Mouse (Mus musculus) kidney, embryonic 16.5 days (tissue): Measurements from ENCODE around the gene BC017158. TPM values are rescaled to one million over a fixed set of nuclear protein-coding genes. Genes with fewer than 3 reads are reported as not detected.
A peak's percentile ranks its signal among the peaks of the same experiment; 100 is the strongest.

Experiments
- ATAC-seq: fragments of 200-750 bp; cut with Nextera tagmentation; 2 replicates; pipeline ENCODE4 v1.8.0; 2017; ENCODE audit warnings: moderate TSS enrichment; ENCODE audit not compliant: low FRiP score, low TSS enrichment
- H3K27ac ChIP-seq: fragments of 300-500 bp; sonication (generic); 2 replicates; pipeline ENCODE4 v1.5.1; 2014; ENCODE audit warnings: low read length
- H3K27me3 ChIP-seq: fragments of 300-500 bp; sonication (generic); 2 replicates; pipeline ENCODE4 v1.6.1; 2014; ENCODE audit warnings: low read length, control low read depth, mixed read lengths; ENCODE audit not compliant: insufficient read depth
- H3K36me3 ChIP-seq: fragments of 300-500 bp; sonication (generic); 2 replicates; pipeline ENCODE4 v1.6.1; 2014; ENCODE audit warnings: low read length, control low read depth, mixed read lengths; ENCODE audit not compliant: insufficient read depth
- H3K4me1 ChIP-seq: fragments of 300-500 bp; sonication (generic); 2 replicates; pipeline ENCODE4 v1.6.1; 2014; ENCODE audit warnings: low read length, control low read depth, mixed read lengths; ENCODE audit not compliant: insufficient read depth
- H3K4me2 ChIP-seq: fragments of 300-500 bp; sonication (generic); replicated peaks from 2 replicates; pipeline ENCODE4 v1.6.1; 2014; ENCODE audit warnings: low read depth, low read length
- H3K4me3 ChIP-seq: fragments of 300-500 bp; sonication (generic); 2 replicates; pipeline ENCODE4 v1.5.1; 2014; ENCODE audit warnings: mild to moderate bottlenecking, low read length
- H3K9ac ChIP-seq: fragments of 300-500 bp; sonication (generic); replicated peaks from 2 replicates; pipeline ENCODE4 v1.6.1; 2014; ENCODE audit warnings: low read length
- H3K9me3 ChIP-seq: fragments of 300-500 bp; sonication (generic); 2 replicates; pipeline ENCODE4 v1.6.1; 2016; ENCODE audit warnings: low read length, control low read depth
- WGBS: fragments of 180-500 bp; shearing (Covaris S2); extraction: QIAGEN DNeasy Blood & Tissue Kit; methylation state at CpG from one replicate; pipeline ENCODE4 v1.1.7; 2014; 5-methylcytosine and 5-hydroxymethylcytosine counted together
- polyA plus RNA-seq: library from polyadenylated mRNA; unstranded; fragments of >200 nt; fragmentation: Nextera tagmentation; extraction: Ambion mirVana; gene quantifications from 2 replicates; pipeline ENCODE4 v1.2.1, GENCODE M21; 2015

BC017158 gene
- polyA plus RNA-seq, 1 experiment from 2014 or later = 34.2 TPM

DNA sequence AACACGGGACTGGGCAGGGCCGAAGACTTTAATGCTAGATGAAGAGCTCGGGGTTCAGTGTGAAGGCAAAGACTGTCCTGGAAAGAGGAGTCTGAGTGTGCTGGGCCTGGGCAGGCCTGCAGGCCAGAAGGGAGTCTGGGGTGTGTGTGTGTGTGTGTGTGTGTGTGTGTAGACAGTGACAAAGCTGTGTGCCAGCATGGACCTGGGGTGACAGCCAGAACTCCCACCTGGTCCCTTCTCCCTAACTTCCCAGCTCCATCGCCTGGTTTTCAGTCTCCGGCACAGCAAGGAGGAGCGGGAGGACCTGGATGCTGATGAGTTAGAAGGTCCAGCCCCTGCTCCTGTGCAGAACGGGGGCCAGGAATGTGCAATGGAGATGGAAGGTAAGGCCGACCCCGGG is 26.5 kb downstream of the BC017158 start:
- Histone ChIP-seq H3K36me3 (peaks cover 47% of the 10 kb centered on the region), H3K9me3 (no peaks in the 10 kb centered on the region), H3K4me3 (no peak overlapping the region), H3K27me3 (no peaks in the 10 kb centered on the region), H3K4me2 (no peak overlapping the region), H3K27ac (no peak overlapping the region), H3K9ac (no peak overlapping the region), H3K4me1 (no peaks in the 10 kb centered on the region)
- WGBS = 97% methylated on average over 9 of the region's 9 CpGs
- ATAC-seq = no peak

DNA sequence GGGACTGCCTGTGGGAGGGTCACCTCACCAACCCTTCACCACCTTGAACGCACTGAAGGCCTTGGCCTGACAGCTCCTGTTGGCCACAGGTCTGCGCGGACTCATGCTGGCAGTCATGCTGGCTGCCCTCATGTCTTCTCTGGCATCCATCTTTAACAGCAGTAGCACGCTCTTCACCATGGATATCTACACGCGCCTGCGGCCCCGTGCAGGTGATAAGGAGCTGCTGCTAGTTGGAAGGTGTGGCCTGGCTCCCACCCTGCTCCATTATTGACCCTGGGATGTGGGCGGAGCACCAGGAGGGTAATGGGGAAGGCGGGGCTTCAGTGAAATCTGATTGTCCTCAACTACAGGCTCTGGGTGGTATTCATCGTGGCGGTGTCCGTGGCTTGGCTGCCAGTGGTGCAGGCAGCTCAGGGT is 27.5 kb downstream of the BC017158 start:
- no peak overlapping the region for H3K27ac ChIP-seq
- H3K9ac ChIP-seq = no peak overlapping the region
- H3K4me1 ChIP-seq = no peaks in the 10 kb centered on the region
- ATAC-seq = no peak
- WGBS = 55% methylated on average over 13 of the region's 13 CpGs
- H3K9me3 ChIP-seq = no peaks in the 10 kb centered on the region
- H3K36me3 ChIP-seq = peaks cover 37% of the 10 kb centered on the region
- no peak overlapping the region for H3K4me2 ChIP-seq
- H3K4me3 ChIP-seq = no peak overlapping the region
- no peaks in the 10 kb centered on the region for H3K27me3 ChIP-seq

DNA sequence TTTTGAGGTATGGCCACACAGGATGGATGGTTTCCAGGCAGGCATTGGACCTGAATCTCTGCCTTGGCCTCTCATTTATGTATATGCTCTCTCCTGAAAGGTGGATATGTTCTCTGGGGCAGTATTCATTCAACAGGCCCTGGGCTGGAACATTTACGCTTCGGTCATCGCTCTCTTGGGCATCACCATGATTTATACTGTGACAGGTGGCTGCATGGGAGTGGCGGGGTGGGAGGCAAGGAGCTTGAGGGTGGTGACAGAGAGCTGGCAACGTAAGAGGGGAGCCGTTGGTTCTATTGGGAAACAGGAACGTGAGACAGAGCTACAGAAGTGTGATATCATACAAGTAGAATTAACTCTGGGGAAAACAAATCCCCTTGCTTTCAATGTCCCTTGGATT is 30.2 kb downstream of the BC017158 start:
- no peak overlapping the region for H3K27ac ChIP-seq
- H3K4me2 ChIP-seq = no peak overlapping the region
- H3K4me1 ChIP-seq = no peaks in the 10 kb centered on the region
- H3K9me3 ChIP-seq = no peaks in the 10 kb centered on the region
- H3K27me3 ChIP-seq = no peaks in the 10 kb centered on the region
- peaks cover 13% of the 10 kb centered on the region for H3K36me3 ChIP-seq
- WGBS = 34% methylated on average over 7 of the region's 7 CpGs
- H3K4me3 ChIP-seq = no peak overlapping the region
- H3K9ac ChIP-seq = no peak overlapping the region
- no peak for ATAC-seq

DNA sequence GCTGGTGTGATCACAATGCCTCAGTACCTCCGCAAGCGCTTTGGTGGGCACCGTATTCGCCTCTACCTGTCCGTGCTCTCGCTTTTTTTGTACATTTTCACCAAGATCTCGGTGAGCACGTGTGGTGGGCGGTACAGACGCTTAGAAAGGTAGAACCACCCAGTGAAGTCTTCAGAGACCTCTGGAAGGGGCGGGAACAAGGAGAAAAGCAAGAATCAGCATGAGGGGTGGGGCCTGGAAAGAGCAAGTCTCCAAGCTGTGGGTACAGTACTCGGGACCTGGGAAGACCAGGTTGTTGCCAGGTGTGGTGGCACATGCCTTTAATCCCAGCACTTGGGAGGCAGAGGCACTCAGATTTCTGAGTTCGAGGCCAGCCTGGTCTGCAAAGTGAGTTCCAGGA is 30.6 kb downstream of the BC017158 start:
- WGBS = 69% methylated on average over 13 of the region's 13 CpGs
- Histone ChIP-seq H3K9ac (no peak overlapping the region), H3K27ac (no peak overlapping the region), H3K36me3 (peaks cover 12% of the 10 kb centered on the region), H3K4me2 (no peak overlapping the region), H3K9me3 (no peaks in the 10 kb centered on the region), H3K4me3 (no peak overlapping the region), H3K4me1 (no peaks in the 10 kb centered on the region), H3K27me3 (no peaks in the 10 kb centered on the region)
- ATAC-seq = no peak

DNA sequence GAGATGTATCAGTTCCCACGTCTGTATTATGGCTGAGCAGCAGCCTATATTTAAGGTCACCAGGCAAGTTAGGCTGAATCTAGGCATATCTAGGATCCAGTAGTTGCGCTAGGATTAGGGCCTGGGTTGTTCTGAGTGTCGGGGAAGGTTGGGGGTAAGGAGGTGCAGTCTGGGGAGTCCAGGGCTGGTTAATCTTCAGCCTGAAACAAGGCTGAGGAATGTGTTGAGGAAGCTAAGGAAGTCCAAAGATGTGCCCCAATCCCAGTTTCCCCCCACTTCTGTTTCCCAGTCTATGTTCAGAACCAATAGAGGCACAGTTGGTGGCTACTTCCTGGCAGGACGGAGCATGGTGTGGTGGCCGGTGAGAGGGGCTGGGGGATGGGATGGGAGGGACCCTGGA is 31.9 kb downstream of the BC017158 start:
- Histone ChIP-seq H3K36me3 (no peaks in the 10 kb centered on the region), H3K9ac (no peak overlapping the region), H3K27ac (no peak overlapping the region), H3K9me3 (no peaks in the 10 kb centered on the region), H3K4me1 (no peaks in the 10 kb centered on the region), H3K4me3 (no peak overlapping the region), H3K27me3 (no peaks in the 10 kb centered on the region), H3K4me2 (no peak overlapping the region)
- WGBS = 80% methylated on average over 5 of the region's 5 CpGs
- no peak for ATAC-seq

DNA sequence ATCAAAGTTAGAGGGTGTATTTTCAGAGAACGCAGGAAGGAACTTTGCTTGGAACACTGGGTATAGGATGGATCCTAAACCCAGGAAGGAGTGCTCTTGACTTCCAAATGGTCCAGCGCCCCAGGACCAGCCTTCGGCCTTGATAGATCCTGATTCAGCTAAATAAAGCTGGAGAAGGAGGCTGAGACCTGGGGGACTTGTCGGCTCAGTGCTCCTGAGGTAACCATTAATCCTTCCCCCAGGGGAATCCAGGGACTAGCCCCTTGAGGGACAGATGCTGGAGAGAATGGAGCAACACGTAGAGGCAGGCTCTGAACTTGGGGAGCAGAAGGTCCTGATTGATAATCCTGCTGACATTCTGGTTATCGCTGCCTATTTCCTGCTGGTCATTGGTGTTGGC is 32.6 kb downstream of the BC017158 start, which contains the start of gene Slc5a2:
Slc5a2 (plus strand) TSS at position 247 of the 400 bp plus-strand sequence.
- H3K9me3 ChIP-seq = no peaks in the 10 kb centered on the region
- no peak for ATAC-seq
- H3K27me3 ChIP-seq = no peaks in the 10 kb centered on the region
- H3K36me3 ChIP-seq = no peaks in the 10 kb centered on the region
- 0 out of 2 replicates have a peak within 1 kb of the TSS, but pooled peaks have one; percentile 5 for H3K9ac ChIP-seq
- no peak within 1 kb of the TSS for H3K27ac ChIP-seq
- no peaks in the 10 kb centered on the region for H3K4me1 ChIP-seq
- WGBS = 70% methylated on average over 6 of the region's 6 CpGs
- no peak within 1 kb of the TSS for H3K4me2 ChIP-seq
- H3K4me3 ChIP-seq = no peak within 1 kb of the TSS

DNA sequence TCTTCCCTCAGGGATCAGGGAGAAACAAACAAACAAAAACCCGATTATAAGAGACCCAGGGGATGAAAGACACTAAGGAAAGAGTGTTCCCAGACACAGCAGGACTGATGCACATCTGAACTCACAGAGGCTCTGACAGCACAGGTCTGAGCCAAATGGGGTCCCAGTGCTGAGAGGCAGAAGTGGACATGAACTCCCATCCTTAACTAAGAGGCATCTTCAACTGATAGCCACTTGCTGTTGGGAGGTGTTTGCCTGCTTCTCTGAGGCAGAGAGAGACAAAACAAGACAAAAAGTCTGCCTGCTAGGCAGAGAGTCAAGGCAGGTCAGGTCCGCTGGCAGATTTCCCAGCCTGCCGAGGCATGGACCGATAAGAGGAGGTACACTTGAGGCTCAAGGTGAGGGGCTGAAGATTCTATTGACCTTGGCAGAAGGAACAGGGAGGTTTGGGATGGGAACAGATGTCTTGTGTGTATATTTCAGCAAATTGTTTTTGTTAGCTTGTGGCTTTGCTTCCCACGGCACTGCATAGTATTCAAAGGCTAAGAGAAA is 41.1 kb downstream of the BC017158 start:
- 43% methylated on average over 5 of the region's 5 CpGs for WGBS
- no peak overlapping the region for H3K4me2 ChIP-seq
- no peak for ATAC-seq

DNA sequence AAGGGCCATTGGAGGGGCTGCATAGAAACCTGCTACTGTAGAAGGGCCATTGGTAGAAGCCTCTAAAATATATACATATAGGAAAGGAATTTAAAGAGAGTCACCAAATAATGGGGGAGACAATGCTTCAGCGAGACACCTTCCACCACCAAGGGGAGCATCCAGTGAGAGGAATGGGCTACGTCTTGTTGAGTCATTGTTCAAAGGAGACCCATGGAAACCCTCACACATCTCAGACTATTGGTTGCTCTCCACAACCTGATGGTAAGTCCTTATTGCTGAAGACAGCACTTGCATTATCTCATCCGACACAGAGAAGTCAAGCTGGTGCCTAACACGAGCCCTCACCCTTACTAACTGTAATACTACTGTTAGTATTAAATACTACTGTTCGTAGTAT is 42.2 kb downstream of the BC017158 start:
- WGBS = 91% methylated on average over 5 of the region's 5 CpGs
- H3K9me3 ChIP-seq = no peaks in the 10 kb centered on the region
- H3K4me1 ChIP-seq = peaks cover 13% of the 10 kb centered on the region
- no peak overlapping the region for H3K4me3 ChIP-seq
- no peak overlapping the region for H3K9ac ChIP-seq
- no peak for ATAC-seq
- no peaks in the 10 kb centered on the region; the same call in 1 of the 2 replicates for H3K36me3 ChIP-seq
- no peak overlapping the region for H3K27ac ChIP-seq
- no peaks in the 10 kb centered on the region for H3K27me3 ChIP-seq
- H3K4me2 ChIP-seq = no peak overlapping the region

More for the DNA sequence above, 41.1 kb downstream of the BC017158 start:
- Histone ChIP-seq H3K27me3 (no peaks in the 10 kb centered on the region), H3K9ac (no peak overlapping the region), H3K4me3 (no peak overlapping the region), H3K27ac (no peak overlapping the region), H3K36me3 (no peaks in the 10 kb centered on the region; the same call in 1 of the 2 replicates), H3K4me1 (peaks cover 10% of the 10 kb centered on the region), H3K9me3 (no peaks in the 10 kb centered on the region)

DNA sequence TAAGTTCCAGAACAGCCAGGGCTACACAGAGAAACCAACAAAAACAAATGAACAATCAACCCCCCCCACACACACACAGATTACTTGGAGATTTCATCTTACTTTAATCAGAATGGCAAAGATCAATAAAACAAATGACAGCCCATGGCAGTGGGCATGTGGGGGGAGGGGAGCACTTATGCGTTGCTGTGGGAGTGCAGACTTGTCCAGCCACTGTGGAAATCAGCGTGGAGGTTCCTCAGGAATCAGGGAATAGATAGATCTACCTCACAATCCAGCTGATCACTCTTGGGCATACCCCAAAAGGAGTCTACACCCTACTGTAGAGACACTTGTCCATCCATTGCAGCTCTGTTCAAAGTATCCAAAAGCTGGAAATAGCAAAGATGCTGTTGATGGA is 43.0 kb downstream of the BC017158 start:
- 49% methylated on average over 2 of the region's 2 CpGs for WGBS
- no peak for ATAC-seq
- H3K4me2 ChIP-seq = no peak overlapping the region
- no peak overlapping the region for H3K27ac ChIP-seq
- H3K27me3 ChIP-seq = no peaks in the 10 kb centered on the region
- no peak overlapping the region for H3K4me3 ChIP-seq
- H3K9ac ChIP-seq = no peak overlapping the region
- H3K4me1 ChIP-seq = peaks cover 13% of the 10 kb centered on the region
- no peaks in the 10 kb centered on the region for H3K9me3 ChIP-seq
- H3K36me3 ChIP-seq = no peaks in the 10 kb centered on the region; the same call in none of the 2 replicates

DNA sequence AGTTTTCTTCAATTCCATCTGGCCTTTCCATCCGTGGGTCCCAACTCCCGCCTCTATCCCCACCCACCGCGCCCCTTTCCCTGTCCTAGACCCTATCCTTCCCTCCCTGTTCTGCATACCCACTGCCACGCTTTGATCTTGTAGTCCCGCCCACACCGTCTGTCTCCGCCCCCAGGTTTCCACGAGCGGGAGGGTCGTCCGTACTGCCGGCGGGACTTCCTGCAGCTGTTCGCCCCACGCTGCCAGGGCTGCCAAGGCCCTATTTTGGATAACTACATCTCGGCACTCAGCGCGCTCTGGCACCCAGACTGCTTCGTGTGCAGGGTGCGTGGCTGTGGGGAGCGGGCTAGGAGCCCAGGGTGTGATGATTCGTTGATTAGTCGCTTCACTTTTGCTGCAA is 45.4 kb downstream of the BC017158 start:
- Histone ChIP-seq H3K27ac (no peak overlapping the region), H3K9me3 (no peaks in the 10 kb centered on the region), H3K4me1 (peaks cover 22% of the 10 kb centered on the region), H3K36me3 (peaks cover 4% of the 10 kb centered on the region), H3K27me3 (no peaks in the 10 kb centered on the region), H3K4me3 (peak overlapping the region; percentile 29), H3K9ac (peak overlapping the region; percentile 36; the same call in 1 of the 2 replicates), H3K4me2 (peak overlapping the region; percentile 52)
- WGBS = 13% methylated on average over 23 of the region's 24 CpGs
- no peak for ATAC-seq
